Mouse (Mus musculus): ENCODE measurements around the gene Zbtb48.

The Zbtb48 gene

DNA sequence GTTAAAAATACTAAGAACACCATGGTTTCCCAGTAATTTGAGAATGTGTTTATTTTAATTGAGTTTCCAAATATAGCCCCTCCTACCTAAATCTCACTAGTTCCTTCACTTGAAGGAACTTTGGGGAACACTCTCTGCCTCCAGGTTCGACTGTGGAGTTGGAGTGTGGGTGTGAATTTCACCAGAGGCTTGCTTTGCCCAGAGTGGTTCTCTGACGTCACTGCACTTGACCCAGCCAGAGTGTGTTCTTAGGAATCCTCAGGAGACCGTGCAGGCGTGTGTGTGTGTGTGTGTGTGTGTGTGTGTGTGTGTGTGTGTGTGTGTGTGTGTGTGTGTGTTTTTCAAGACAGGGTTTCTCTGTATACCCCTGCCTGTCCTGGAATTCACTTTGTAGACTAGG, 26.6 kb downstream of the Zbtb48 start:
- DNase-seq, result no peak

DNA sequence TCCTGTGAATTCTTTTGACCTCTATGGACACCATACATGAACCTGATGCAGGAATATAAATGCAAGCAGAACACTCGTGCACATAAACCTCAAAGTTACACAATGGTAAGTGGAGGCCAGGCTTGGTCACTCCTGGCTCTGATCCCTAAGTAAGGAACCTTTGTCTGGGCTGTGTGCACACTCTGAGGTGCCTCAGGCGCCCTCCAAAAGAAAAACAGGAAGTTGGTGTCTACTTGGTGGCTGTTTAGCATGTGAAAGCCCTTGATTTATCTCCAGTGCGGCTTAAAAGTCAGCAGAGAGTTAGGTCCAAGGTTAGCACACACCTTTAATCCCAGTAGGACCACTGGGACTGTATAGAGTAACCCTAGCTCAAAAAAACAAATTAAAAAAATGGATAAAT, 28.0 kb downstream of the Zbtb48 start:
- DNase-seq, result no peak

DNA sequence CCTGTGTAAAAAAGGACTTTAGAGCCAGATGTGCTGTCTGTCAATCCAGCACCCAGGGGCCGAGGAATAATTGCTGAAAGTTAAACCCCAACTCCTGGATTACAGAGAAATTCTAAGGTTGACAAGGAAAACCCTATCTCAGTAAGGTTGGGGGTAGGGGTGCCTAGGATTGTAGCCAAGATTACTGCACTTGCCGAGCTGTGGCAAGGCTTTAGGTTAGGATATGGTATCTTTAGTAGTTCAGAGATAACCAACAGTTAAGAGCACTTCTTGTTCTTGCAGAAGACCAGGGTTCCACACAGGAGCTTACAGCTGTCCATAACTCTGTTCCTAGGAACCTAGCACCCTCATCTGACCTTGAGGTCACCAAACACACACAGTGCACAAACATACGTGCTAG, 29.8 kb downstream of the Zbtb48 start:
- DNase-seq, result peak in 1 of 2 experiments; percentile 6

DNA sequence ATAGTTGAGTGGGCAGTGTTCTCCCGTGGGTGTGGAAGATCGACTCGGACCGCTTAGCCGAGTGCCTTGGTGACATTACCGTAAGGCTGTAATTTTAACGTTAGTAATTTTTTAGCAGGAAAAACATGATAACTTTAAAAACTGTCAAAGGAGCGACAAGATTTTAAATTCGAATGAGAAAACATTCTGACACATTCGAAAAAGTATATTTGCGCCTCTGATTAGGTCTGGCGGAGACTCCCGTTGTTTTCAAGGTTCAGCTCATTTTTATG, 30.6 kb downstream of the Zbtb48 start:
- DNase-seq, result no peak

DNA sequence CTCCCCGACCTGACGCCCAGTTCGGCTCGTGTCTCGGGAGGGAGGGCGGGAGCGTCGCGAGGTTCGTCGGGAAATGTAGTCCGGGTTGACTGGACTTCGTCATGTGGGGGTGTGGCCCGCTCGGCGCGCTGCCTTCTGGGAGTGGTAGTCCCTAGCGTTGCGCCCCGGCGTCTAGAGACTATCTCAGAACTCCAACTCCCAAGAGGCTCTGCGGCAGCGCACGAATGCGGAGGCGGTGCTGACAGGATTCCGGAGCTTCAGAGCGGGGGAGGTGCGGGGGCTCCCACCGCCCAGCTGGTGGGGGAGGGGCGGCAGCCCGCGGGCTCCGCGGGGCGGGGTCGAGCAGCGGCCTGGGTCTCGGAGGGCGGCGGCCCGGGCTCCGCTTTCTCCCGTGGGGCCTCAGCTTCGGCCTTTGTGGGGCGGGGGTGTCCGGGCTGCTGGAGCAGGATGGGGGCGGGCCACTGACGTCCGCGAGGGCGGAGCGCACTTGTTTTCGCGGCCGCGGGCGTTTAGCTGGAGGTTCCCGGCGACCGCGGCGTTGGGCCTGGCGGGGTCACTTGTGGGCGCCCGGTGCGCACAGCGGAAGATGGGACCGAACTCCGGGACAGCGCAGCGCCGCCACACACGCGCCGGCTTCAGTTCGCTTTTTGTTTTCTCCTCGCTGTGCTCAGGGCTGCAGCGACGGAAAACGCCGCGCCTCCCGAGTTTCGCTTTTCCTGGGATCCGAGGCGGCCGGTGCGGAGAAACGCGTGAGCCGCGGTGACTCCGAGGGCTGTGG, 31.1 kb downstream of the Zbtb48 start, which contains the start of gene Phf13:
TSS of gene Phf13 (minus strand) at position 86 of the 778 bp plus-strand sequence.
- peak; percentile 99 for DNase-seq

DNA sequence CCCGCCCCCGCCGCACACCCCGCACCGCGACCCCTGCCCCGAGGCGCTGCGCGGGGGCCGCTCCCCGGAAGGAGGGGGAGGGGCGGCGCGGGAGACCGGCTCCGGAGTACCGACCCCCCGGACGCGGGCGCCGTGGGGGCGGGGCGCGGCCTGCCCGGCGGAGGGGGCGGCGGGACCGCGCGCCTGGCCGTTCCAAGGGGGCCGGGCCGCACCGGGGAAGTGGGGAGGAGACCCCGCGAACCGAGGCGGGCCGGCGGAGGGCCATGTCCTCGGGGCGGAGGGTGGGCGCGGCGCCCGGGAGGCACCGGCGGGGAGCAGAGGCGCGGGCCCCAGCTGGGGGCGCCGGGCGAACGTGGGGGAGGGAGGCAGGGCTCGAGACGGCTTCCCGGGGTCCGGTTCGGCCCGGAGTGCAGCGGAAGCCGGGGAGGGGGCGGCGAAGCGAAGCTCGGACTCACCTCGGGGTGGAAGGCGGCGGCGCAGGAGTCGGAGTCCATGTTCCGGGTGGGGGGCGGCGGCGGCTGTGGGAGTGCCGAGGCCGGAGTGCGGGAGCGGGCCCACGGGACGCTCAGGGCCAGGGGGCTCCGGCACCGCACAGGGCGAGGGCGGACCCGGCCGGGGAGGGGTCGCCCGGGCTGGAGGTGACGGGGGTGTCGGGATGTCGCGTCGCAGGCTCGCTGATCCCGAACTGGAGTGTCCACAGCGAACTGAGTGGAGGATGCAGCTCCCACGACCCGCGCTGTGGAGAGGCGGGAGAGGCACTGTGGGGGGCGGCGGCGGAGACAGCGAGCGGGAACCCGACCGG, 31.9 kb downstream of the Zbtb48 start:
- DNase-seq, result no peak

DNA sequence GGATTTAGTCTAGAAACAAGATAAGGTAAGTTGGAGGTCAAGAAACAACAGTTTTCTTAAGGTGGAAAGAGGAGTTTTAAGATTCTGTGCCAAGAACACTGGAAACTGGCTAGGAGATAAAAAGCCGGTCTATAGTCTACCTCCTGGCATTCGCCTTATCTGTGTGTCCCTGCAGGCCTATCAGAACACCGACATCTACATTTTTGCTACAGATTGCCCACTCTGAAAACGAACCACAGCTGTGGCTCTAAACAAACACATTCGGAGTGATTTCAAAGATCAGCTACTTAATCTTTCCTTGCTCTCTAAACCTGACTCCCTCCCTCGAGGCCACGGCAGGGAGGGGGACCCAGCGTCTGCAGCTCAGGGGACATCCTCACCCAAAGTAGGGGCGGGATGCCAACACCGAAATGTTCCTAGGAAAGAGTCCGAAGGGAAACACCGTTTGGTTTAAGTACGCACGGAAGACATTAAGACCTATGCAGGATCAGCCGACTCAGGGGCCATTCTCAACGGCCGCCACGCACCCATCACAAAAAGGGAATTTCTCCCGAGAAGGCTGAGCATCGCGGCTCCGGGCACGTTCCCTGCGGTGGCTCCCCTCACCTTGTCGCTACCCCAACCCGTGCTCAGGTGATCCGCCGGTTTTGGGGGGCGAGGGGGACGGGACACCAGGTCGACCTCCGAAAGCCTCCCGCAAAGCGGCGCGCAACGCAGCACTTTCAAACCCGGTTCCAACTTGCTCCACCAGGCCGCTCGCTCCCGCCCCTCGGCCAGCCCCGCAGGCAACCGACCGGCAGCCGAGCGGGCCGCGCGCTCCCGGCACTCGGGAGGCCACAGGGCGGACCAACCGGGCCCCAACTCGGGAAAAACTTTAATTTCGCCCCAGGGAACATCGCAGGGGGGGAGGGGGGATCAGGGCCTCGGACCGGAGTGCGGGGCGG, 33.0 kb downstream of the Zbtb48 start:
- peak; percentile 47 to 68 for DNase-seq

DNA sequence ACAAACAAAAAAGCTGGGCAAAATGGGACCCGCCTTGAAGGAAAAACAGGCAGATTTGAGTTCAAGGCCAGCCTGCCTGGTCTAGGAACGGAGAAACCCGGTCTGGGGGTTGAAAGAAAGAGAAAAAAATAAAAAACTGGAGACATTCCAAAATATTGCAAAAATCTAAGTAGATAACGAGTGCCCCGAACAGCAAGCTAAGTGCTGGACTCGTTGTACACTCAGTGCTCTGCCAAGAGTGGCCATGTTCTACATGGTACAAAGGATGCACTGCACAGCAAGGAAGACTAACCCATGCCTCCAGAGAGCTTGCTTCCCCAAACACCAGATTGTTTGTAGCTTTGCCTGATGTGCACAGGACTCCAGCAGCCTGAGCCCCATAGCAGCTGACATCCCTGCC, 34.4 kb downstream of the Zbtb48 start:
- no peak for DNase-seq

DNA sequence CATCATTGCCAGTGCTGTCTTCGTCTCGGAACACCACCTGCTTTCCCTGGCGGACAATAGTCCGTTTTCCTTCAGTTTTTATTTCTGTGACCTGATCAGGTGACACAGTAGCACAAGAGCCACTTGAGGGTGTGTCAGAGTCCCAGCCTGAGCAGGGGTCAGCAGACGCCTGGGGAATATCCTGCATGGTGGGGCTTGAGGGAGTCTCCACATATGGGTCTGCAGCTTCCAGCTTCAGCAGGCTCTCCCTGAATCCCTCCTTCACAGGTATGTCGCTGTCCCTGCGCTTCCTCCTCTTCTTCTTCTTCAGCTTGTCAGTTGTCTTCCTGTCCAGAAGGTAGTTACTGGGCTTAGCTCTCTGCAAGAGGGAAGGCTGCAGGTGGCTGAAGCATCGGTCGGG, 35.4 kb downstream of the Zbtb48 start:
- DNase-seq, result no peak

DNA sequence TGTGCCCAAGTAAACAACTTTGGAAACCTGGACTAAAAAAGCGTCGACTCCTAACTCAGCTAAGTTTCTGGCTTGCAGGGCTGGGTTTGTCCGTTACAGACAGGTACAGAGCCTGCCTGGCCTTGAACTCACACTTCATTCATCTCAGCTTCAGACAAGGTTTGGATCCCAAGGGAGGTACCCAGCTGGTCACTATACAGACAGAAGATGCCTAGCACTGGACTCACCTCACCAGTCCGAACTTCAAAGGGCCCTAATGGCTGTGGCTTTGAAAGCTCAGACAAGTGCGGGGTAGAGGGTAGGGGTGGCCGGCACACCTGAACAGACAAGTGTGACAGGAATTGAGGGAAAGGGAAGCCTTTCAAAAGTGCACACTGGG, 38.4 kb downstream of the Zbtb48 start:
- DNase-seq, result no peak

DNA sequence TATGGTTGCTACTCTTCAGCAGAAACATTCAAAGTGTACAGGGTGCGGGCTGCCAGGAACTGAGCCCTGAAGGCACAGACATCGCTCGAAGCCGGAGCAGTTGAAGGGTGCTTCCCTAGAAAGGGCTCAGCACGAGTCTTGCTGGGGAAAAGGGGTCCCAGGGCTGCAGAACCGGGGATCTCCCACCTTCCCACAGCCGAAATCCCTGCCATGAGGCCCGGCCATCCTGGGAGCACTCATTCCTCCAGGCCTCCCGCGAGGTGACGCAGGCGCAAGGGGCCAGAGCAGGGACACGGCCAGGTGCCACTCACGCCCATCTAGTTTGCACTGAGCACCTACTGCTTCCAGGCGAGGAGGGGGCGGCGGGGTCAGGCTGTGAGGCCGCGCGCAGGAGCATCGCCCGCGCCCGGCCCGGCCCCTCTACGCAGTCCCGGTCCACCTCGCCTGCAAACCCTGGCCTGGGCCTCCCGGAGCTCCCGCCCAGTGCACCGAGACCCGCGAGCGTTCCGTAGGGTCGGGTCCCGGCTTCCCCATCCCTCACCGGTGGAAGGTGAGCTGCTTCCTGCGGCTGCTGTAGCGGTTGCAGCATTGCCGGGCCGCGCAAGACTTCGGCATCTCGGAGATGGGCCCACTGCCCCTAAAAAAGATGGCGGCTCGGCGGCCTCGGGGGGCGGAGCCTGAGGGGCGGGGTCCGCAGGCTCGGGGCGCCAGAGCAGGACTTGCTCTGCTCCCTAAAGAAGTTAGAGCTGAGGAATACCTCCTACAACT, 38.9 kb downstream of the Zbtb48 start, which contains the start of gene Thap3:
TSS of gene Thap3 (minus strand) at position 656 of the 768 bp plus-strand sequence.
- peak; percentile 88 to 90 for DNase-seq

DNA sequence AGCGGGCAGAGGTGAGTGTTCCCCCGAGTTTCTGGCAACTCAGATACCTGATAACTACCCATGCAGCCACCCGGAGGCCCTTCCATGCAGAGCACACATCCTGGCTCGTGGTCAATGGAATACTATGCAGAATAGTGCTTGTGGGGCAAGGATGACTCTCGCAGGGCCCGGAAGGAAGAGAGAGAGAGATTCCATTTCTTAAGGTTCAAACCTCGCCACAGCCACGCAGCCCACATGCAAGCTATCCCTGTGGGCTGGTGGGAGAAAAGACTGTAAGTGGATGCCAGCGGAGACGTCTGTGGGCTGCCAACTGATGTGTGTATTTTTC, 39.5 kb downstream of the Zbtb48 start:
- no peak for DNase-seq

DNA sequence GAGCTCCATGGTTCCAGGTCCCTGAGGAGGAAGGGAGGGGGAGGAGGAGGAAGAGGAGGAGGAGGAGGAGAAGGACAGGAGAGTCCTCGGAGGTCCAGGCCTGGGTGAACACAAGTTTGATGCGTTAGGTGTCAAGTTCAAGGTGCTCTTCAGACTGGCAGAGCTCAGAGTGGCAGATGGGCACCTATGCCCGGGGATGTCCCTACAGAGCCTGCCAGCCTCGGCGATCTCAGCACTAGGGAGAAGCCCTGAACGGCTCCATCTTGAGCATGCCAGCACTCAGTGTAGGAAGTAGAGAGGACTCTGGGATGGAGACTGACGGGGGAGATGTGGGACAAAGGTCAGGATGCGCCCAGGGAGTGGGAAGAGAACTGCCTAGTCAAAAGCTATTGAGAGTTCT, 40.8 kb downstream of the Zbtb48 start:
- DNase-seq, result peak; percentile 48 to 57

DNA sequence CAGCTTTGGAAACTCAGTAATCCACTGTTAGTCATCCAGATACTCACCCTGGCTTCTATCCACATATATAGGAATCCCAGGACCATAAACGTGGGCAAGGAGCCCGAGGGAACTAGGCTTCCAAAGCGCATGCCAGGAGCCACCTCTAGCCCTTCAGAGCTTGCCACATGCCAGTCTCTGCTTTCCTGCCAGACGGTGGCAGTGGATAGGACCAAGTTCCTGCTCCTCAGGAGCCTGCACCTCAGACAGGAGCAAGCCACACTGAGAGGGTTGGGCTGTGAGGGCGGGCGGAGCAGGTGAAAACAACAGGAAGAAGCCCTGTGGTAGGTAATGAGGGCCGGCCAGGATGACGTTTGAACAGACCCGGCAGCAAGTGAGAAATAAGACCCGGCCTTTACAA, 41.6 kb downstream of the Zbtb48 start:
- DNase-seq, result peak; percentile 71 to 78

DNA sequence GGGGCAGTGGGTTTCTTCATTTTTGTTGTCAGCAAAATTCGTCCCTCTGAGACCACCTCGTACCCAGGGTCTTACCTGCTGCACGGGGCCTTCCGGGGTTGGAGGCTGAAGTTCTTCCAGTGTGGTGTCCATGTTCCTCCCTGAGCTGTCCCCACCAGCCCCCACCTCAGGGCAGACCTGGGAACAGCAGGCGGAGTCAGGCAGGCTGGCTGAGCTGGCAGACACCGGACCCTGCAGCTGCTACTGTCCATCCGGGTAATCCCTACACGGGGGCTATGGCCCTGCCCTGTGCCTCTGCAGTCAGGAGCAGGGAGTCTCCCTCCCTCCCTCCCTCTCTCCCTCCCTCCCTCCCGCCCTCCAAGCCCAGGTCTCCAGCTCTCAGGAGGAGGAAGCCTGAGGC, 43.9 kb downstream of the Zbtb48 start:
- peak in 1 of 2 experiments; percentile 32 for DNase-seq

DNA sequence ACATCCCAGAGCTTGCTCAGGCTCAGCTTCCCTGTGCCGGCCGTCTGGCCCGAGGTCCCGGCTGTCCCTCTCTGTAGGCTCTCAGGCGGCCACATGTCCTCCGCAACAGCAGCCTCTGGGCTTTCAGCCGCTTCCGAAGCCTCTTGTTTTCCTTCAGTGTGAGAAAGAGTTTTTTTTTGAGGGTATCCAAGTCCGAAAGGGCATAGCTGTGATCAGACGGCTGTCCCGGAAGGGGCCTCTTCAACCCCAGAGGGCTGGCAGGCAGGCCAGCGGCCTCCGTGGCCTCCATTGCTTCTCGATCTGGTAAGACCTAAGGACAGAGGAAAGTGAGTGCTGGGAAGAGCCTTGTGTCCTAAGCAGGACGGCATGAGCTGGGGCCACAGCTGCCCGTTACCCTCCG, 44.4 kb downstream of the Zbtb48 start:
- peak in 1 of 2 experiments; percentile 22 for DNase-seq

DNA sequence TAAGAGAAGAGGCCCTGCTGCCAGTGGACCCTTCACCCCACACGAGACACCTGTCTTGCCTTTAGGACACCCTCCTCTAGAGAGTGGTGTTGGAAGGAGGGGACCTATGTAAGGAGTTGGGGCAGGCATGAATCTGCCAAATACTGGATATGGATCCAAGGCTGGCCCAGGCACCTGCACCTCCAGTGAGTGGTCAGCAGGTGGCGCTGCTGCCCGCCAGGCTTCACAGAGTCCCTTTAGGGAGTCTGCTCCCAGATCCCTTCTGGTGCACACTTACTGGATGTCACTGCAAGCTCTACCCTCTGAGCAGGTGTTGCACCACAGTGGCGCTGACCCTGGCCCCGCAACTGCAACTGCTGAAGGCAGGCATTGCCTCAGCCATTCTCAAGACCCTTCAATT, 46.1 kb downstream of the Zbtb48 start:
- DNase-seq, result peak; percentile 88 to 91

DNA sequence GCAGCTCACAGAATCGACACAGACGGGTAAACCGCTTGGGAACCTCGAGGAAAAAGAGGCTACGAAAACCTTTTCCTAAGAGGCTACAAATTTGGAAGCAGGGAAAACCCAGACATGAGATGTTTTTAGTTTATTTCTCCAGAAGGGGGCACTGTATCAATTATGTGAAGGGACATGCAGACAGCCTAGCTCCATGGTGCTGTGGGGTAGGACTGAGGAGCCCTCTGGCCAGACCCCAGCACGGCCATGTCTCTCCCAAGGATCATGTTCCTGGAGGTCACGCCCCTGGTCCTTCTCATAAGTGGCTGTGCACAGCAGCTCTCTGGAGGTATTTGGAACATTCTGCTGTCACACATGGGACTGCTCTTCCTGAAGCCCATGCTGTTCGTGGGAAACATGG, 46.8 kb downstream of the Zbtb48 start:
- peak in 1 of 2 experiments; percentile 40 for DNase-seq

DNA sequence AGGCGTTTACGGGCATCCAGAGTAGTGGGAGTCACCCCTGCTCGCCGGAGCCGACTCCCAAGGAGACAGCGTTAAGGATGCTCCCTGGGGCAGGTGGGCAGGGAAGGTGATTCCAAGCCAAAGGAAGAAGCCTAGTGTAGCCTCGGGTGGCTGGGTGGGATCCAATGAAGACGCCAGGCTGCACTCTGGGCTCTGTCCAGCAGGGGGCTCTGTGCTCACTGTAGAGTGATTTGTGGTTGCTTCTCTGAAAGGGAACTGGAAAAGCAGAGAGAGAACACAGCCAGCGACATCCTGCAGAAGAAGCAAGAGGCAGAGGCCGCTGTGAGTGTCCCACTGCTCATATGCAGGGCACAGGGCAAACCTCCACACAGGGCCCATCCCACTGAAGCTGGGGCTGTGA, 49.7 kb downstream of the Zbtb48 start:
- DNase-seq, result peak; percentile 92 to 94

DNA sequence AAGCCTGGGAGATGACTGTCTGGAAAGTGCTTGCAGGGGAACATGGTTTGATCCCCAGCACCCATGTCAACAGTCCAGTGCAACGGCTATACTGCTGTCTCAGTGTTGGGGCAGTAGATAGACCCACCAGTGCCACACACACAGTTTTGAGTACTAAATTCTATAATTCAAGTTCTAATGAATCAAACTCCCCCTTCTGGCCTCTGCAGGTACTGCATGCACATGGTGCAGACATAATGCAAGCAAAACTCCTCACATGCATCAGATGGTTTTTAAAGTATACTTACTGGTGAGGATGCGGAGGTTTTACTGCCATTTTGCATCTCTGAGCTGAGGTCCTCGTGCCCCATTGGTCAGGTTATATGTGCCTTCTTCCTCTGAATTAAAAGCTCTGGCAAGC, 52.0 kb downstream of the Zbtb48 start:
- DNase-seq, result peak in 1 of 2 experiments; percentile 51

DNA sequence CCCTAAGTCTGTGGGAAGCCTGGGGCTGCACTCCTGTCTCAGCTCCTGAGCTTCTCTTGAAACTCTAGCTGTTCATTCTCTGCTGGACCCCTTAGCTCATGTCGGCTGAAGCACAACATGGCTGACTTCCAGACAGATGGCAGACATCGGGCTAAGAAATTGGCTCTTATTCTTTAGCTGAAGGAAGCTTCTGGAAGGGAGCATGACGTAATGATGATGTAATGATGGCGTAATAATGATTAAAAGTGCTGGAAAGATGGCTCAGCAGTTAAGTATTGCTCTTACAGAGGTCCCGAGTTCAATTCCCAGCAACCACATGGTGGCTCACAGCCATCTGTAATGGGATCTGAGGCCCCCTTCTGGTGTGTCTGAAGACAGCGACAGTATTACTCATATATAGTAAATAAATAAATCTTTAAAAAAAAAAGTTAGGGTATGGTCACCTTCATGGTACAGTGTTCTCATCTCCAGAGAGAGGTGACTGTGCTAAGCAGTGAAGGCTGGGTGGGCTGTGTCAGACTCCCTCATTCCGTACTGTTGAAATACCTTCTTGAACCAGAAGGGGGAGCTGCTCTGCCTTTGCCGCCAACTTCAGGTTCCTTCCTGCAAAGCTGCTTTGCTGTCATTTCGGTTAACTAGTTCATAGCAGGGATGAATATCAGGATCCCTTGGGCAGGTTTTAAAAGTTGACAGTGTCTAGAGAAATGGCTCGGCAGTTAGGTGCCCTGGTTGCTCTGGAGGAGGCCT, 55.1 kb downstream of the Zbtb48 start:
- peak; percentile 31 to 52 for DNase-seq
